ENCODE assay signal across 16 mouse cellular contexts in genomic region chr16:25587879-25588347, GRCm38 (mm10).
A peak's percentile ranks its signal among the peaks of the same experiment; 100 is the strongest.
DNase-seq lines count a peak whose midpoint lies in the region; ATAC-seq lines count a peak whose summit lies in the region.
"Had no signal": no experiment of that assay in that cellular context is flagged by ENCODE, and none has a peak within 500 bp of the region (broad histone marks: within the 10 kb centered on the region; RNA-seq: fewer than 3 reads in every experiment).

No protein-coding gene starts in this region.

- no peak overlapping the region for H3K4me2 ChIP-seq in forebrain, embryonic 14.5 days (ENCODE audit: low read length)
- H3K4me2 ChIP-seq in forebrain, embryonic 13.5 days, result no peak overlapping the region
- no peak overlapping the region for H3K4me2 ChIP-seq in kidney, embryonic 16.5 days (replicated peaks; ENCODE audit: low read depth, low read length)
- H3K4me2 ChIP-seq: intestine, embryonic 15.5 days; limb, embryonic 12.5 days; liver, embryonic 15.5 days had no signal

- WGBS in forebrain, embryonic 14.5 days, result 81% methylated on average over 10 of the region's 10 CpGs
- 83% methylated on average over 10 of the region's 10 CpGs for WGBS in forebrain, embryonic 13.5 days
- WGBS in kidney, embryonic 16.5 days, result 81% methylated on average over 10 of the region's 10 CpGs

- no peaks in the 10 kb centered on the region for H3K9me3 ChIP-seq in forebrain, embryonic 14.5 days (replicated peaks; ENCODE audit: control insufficient read depth, low read length)
- H3K9me3 ChIP-seq in forebrain, embryonic 13.5 days (replicated peaks), result no peaks in the 10 kb centered on the region
- H3K9me3 ChIP-seq in kidney, embryonic 16.5 days (ENCODE audit: low read length), result no peaks in the 10 kb centered on the region
- H3K9me3 ChIP-seq: intestine, embryonic 15.5 days; limb, embryonic 12.5 days; midbrain, embryonic 10.5 days had no signal

- ATAC-seq in forebrain, embryonic 14.5 days, result no peak
- ATAC-seq in forebrain, embryonic 13.5 days, result no peak
- no peak for ATAC-seq in kidney, embryonic 16.5 days (ENCODE audit: low FRiP score, low TSS enrichment)
- ATAC-seq: intestine, embryonic 15.5 days had no signal

- no peaks in the 10 kb centered on the region for H3K27me3 ChIP-seq in forebrain, embryonic 14.5 days (replicated peaks; ENCODE audit: control insufficient read depth, insufficient read depth, low read length)
- no peaks in the 10 kb centered on the region for H3K27me3 ChIP-seq in forebrain, embryonic 13.5 days
- no peaks in the 10 kb centered on the region for H3K27me3 ChIP-seq in kidney, embryonic 16.5 days (ENCODE audit: insufficient read depth, low read length)
- H3K27me3 ChIP-seq: intestine, embryonic 15.5 days; limb, embryonic 12.5 days; liver, embryonic 15.5 days had no signal

- no peak overlapping the region for H3K9ac ChIP-seq in forebrain, embryonic 14.5 days (ENCODE audit: low read length)
- H3K9ac ChIP-seq in forebrain, embryonic 13.5 days, result no peak overlapping the region
- H3K9ac ChIP-seq in kidney, embryonic 16.5 days (replicated peaks; ENCODE audit: low read length), result no peak overlapping the region
- H3K9ac ChIP-seq: intestine, embryonic 15.5 days; limb, embryonic 12.5 days; liver, embryonic 15.5 days had no signal

- no peak overlapping the region for H3K4me3 ChIP-seq in forebrain, embryonic 14.5 days (ENCODE audit: low read depth, low read length)
- H3K4me3 ChIP-seq in forebrain, embryonic 13.5 days, result no peak overlapping the region
- H3K4me3 ChIP-seq in kidney, embryonic 16.5 days (ENCODE audit: low read length), result no peak overlapping the region
- H3K4me3 ChIP-seq: intestine, embryonic 15.5 days; limb, embryonic 12.5 days; liver, embryonic 15.5 days; midbrain, embryonic 10.5 days had no signal

- no peaks in the 10 kb centered on the region for H3K4me1 ChIP-seq in forebrain, embryonic 14.5 days (ENCODE audit: control insufficient read depth, insufficient read depth, low read length)
- no peaks in the 10 kb centered on the region for H3K4me1 ChIP-seq in forebrain, embryonic 13.5 days
- no peaks in the 10 kb centered on the region; the same call in 1 of the 2 replicates for H3K4me1 ChIP-seq in kidney, embryonic 16.5 days (ENCODE audit: insufficient read depth, low read length)
- H3K4me1 ChIP-seq: intestine, embryonic 15.5 days; limb, embryonic 12.5 days; liver, embryonic 15.5 days had no signal

- no peak overlapping the region for H3K27ac ChIP-seq in forebrain, embryonic 14.5 days (ENCODE audit: low read depth, low read length)
- no peak overlapping the region for H3K27ac ChIP-seq in forebrain, embryonic 13.5 days
- no peak overlapping the region for H3K27ac ChIP-seq in kidney, embryonic 16.5 days (ENCODE audit: low read length)
- H3K27ac ChIP-seq: intestine, embryonic 15.5 days; limb, embryonic 12.5 days; liver, embryonic 15.5 days; midbrain, embryonic 10.5 days had no signal

- no peaks in the 10 kb centered on the region for H3K36me3 ChIP-seq in forebrain, embryonic 14.5 days (ENCODE audit: control insufficient read depth, insufficient read depth, low read length)
- H3K36me3 ChIP-seq in forebrain, embryonic 13.5 days (ENCODE audit: poor library complexity, severe bottlenecking), result no peaks in the 10 kb centered on the region
- H3K36me3 ChIP-seq in kidney, embryonic 16.5 days (ENCODE audit: insufficient read depth, low read length), result no peaks in the 10 kb centered on the region
- H3K36me3 ChIP-seq: intestine, embryonic 15.5 days; limb, embryonic 12.5 days; liver, embryonic 15.5 days; midbrain, embryonic 10.5 days had no signal

- peak; percentile 13 for DNase-seq in forebrain, embryonic 14.5 days (ENCODE audit: low spot score)
- peak; percentile 72 for DNase-seq in brain, adult 2 months (ENCODE audit: low read depth, low spot score)
- peak; percentile 37 to 40 for DNase-seq in layer of hippocampus, adult 8-10 months (ENCODE audit: low spot score in 2 of 2)
- DNase-seq in right cerebral cortex, adult 2 months (ENCODE audit: low spot score in 2 of 2), result peak; percentile 37 to 61
- DNase-seq in heart, postnatal 4 days, result no peak
- no peak for DNase-seq in urinary bladder, adult 18-20 months (ENCODE audit: low spot score in 2 of 2)
- DNase-seq: adrenal gland, postnatal 10 days; cerebellum, adult 11 months; kidney, postnatal 10 days; lung, postnatal 14 days had no signal

Comparison
In these comparisons a context has a peak if more than half of its experiments do, and no peak if none do; other contexts are left out.
1. DNase-seq: peak in forebrain, embryonic 14.5 days (single experiment), brain, adult 2 months (single experiment), layer of hippocampus, adult 8-10 months (2 of 2) and right cerebral cortex, adult 2 months (2 of 2); none in heart, postnatal 4 days (single experiment) and urinary bladder, adult 18-20 months (0 of 2).